ENCODE assay signal across 8 mouse cellular contexts in genomic region chr3:81835380-81836157, GRCm38 (mm10).
DNase-seq lines count a peak whose midpoint lies in the region; ATAC-seq and TF ChIP-seq lines count a peak whose summit lies in the region.

No protein-coding gene starts in this region.

- H3K79me2 ChIP-seq in myocyte (ENCODE audit: control insufficient read depth, insufficient read depth), result no peaks in the 10 kb centered on the region

- ATAC-seq in kidney, embryonic 15.5 days (replicated peaks; ENCODE audit: low FRiP score), result peak; percentile 95
- no peak for ATAC-seq in hindbrain, embryonic 16.5 days
- no peak for ATAC-seq in megakaryocyte-erythroid progenitor cell, adult 5-6 weeks (replicated peaks; ENCODE audit: low FRiP score, low TSS enrichment, poor library complexity, severe bottlenecking)

- no peak for TF ChIP-seq POLR2A in myocyte (IDR thresholded peaks at IDR 0.05; ENCODE audit: insufficient read length, low read depth)

- no peaks in the 10 kb centered on the region for H3K9me3 ChIP-seq in kidney, embryonic 15.5 days (replicated peaks)
- no peaks in the 10 kb centered on the region for H3K9me3 ChIP-seq in hindbrain, embryonic 16.5 days (ENCODE audit: control insufficient read depth, low read length)

- no peak for DNase-seq in kidney, postnatal 25 days
- peak; percentile 35 for DNase-seq in brain, adult 2 months (ENCODE audit: low read depth, low spot score)
- no peak for DNase-seq in left cerebral cortex, postnatal 36 days (ENCODE audit: low spot score in 2 of 2)
- no peak for DNase-seq in right cerebral cortex, postnatal 36 days (ENCODE audit: low spot score in 2 of 2)

- peak overlapping the region; percentile 57; the same call in 1 of the 2 replicates for H3K27ac ChIP-seq in kidney, embryonic 15.5 days
- H3K27ac ChIP-seq in hindbrain, embryonic 16.5 days (ENCODE audit: low read depth, low read length), result no peak overlapping the region

- 3% methylated on average over 11 of the region's 11 CpGs for WGBS in kidney, embryonic 15.5 days
- 14% methylated on average over 11 of the region's 11 CpGs for WGBS in hindbrain, embryonic 16.5 days

- no peak overlapping the region for H3ac ChIP-seq in myocyte (ENCODE audit: control insufficient read depth, insufficient read length)

- no peak overlapping the region for H3K9ac ChIP-seq in kidney, embryonic 15.5 days
- no peak overlapping the region for H3K9ac ChIP-seq in hindbrain, embryonic 16.5 days (ENCODE audit: low read depth, low read length)

- H3K27me3 ChIP-seq in kidney, embryonic 15.5 days, result no peaks in the 10 kb centered on the region
- H3K27me3 ChIP-seq in hindbrain, embryonic 16.5 days (replicated peaks; ENCODE audit: control insufficient read depth, insufficient read depth, low read length), result no peaks in the 10 kb centered on the region
- H3K27me3 ChIP-seq in myocyte (ENCODE audit: control insufficient read depth, insufficient read depth, insufficient read length), result no peaks in the 10 kb centered on the region

- peak overlapping the region; percentile 24 for H3K4me3 ChIP-seq in kidney, embryonic 15.5 days (replicated peaks)
- no peak overlapping the region for H3K4me3 ChIP-seq in hindbrain, embryonic 16.5 days (ENCODE audit: low read length)
- H3K4me3 ChIP-seq in myocyte, result no peak overlapping the region

- peaks cover 9% of the 10 kb centered on the region; the same call in 1 of the 2 replicates for H3K4me1 ChIP-seq in kidney, embryonic 15.5 days
- peaks cover 3% of the 10 kb centered on the region; the same call in 1 of the 2 replicates for H3K4me1 ChIP-seq in hindbrain, embryonic 16.5 days (ENCODE audit: control insufficient read depth, insufficient read depth, low read depth, low read length)

- no peaks in the 10 kb centered on the region for H3K36me3 ChIP-seq in kidney, embryonic 15.5 days
- no peaks in the 10 kb centered on the region for H3K36me3 ChIP-seq in hindbrain, embryonic 16.5 days (ENCODE audit: control insufficient read depth, insufficient read depth, low read length)
- H3K36me3 ChIP-seq in myocyte (ENCODE audit: control insufficient read depth, insufficient read depth), result no peaks in the 10 kb centered on the region

- H3K4me2 ChIP-seq in kidney, embryonic 15.5 days, result peak overlapping the region; percentile 55
- peak overlapping the region; percentile 16; the same call in 1 of the 2 replicates for H3K4me2 ChIP-seq in hindbrain, embryonic 16.5 days (ENCODE audit: low read length)
- peak overlapping the region; percentile 18 for H3K4me2 ChIP-seq in myocyte (ENCODE audit: low read depth)

- intact Hi-C loops in left cerebral cortex, postnatal 36 days (cut with DNase I), result no loop called here

TF ChIP-seq in myocyte, 11 proteins besides CTCF, POLR2A, EP300 and RAD21:
- TF ChIP-seq MAX (IDR thresholded peaks at IDR 0.05; ENCODE audit: low read depth) (no peak), MYOG (IDR thresholded peaks at IDR 0.05; ENCODE audit: control insufficient read depth in 1 of 3, insufficient read depth in 1 of 3, insufficient read length in 2 of 3, low read depth in 2 of 3) (no peak), CEBPB (IDR thresholded peaks at IDR 0.05; ENCODE audit: insufficient read depth, poor library complexity, severe bottlenecking) (no peak), USF1 (IDR thresholded peaks at IDR 0.05; ENCODE audit: low read depth) (no peak), SRF (IDR thresholded peaks at IDR 0.05; ENCODE audit: control insufficient read depth, insufficient read length, low read depth) (no peak), REST (IDR thresholded peaks at IDR 0.05; ENCODE audit: insufficient read depth, insufficient read length) (no peak), TCF12 (IDR thresholded peaks at IDR 0.05; ENCODE audit: insufficient read depth, poor library complexity, severe bottlenecking) (no peak)
